Mouse (Mus musculus): Measurements from ENCODE around the gene Sv2b.

GRCm38 (mm10) chr7:75282951-75283350, 26.1 kb downstream of the Sv2b start:
- TF ChIP-seq CTCF (IDR thresholded peaks at IDR 0.05; ENCODE audit: borderline replicate concordance, insufficient read depth, low read length), result no peak
- no peak for TF ChIP-seq POLR2A (IDR thresholded peaks at IDR 0.05; ENCODE audit: low read depth, low read length)

All from embryonic fibroblast, embryonic 13.5 days (primary cell).